Mouse (Mus musculus) forelimb bud, embryonic 11.5 days (tissue): ENCODE measurements at regions not wholly inside any gene's neighbourhood (a gene's known extent, or its start where the extent isn't known, plus 50 kb on each side); places are given as distances from the start of the nearest gene placed in this dataset.

ENCODE experiments used
- DNase-seq: peaks from one replicate; pipeline ENCODE4 v3.0.0-alpha.2; 2012; ENCODE audit warnings: low read depth, low spot score

GRCm38 (mm10) chr1:19528871-19529270, 320.2 kb downstream of the Tfap2b start:
- DNase-seq, result no peak

- DNase-seq, result no peak
Observed at GRCm38 (mm10) chr1:19531406-19531805, 322.7 kb downstream of the Tfap2b start.

GRCm38 (mm10) chr1:19534990-19535389, 326.3 kb downstream of the Tfap2b start:
- DNase-seq, result no peak

- DNase-seq, result no peak
Observed at GRCm38 (mm10) chr1:19543011-19543410, 334.3 kb downstream of the Tfap2b start.

GRCm38 (mm10) chr1:19565755-19566154, 357.0 kb downstream of the Tfap2b start:
- DNase-seq, result no peak

GRCm38 (mm10) chr1:19583071-19584034, 374.6 kb downstream of the Tfap2b start:
- no peak for DNase-seq

- no peak for DNase-seq
Observed at GRCm38 (mm10) chr1:19605506-19605905, 396.8 kb downstream of the Tfap2b start.

- peak; percentile 1 for DNase-seq
Observed at GRCm38 (mm10) chr1:19615688-19616087, 407.0 kb downstream of the Tfap2b start.

GRCm38 (mm10) chr1:19639136-19639535, 430.4 kb downstream of the Tfap2b start:
- DNase-seq, result no peak

GRCm38 (mm10) chr1:19647713-19648589, 439.2 kb downstream of the Tfap2b start:
- no peak for DNase-seq

GRCm38 (mm10) chr1:19662142-19662541, 453.4 kb downstream of the Tfap2b start:
- no peak for DNase-seq

GRCm38 (mm10) chr1:19662779-19663178, 454.1 kb downstream of the Tfap2b start:
- no peak for DNase-seq

GRCm38 (mm10) chr1:19673448-19674396, 465.0 kb downstream of the Tfap2b start:
- no peak for DNase-seq

GRCm38 (mm10) chr1:19674397-19674770, 465.7 kb downstream of the Tfap2b start:
- no peak for DNase-seq

- no peak for DNase-seq
Observed at GRCm38 (mm10) chr1:19681024-19681778, 472.5 kb downstream of the Tfap2b start.
